8 mouse cellular contexts compared by ENCODE assay signal in genomic region chr10:67535256-67535655, GRCm38 (mm10). TPM values are rescaled to one million over a fixed set of nuclear protein-coding genes. Genes with fewer than 3 reads are reported as not detected.
A peak's percentile ranks its signal among the peaks of the same experiment; 100 is the strongest.
DNase-seq lines count a peak whose midpoint lies in the region; ATAC-seq and TF ChIP-seq lines count a peak whose summit lies in the region.

Egr2 (plus strand) TSS chr10:67535475.

- H3K9me3 ChIP-seq in heart, embryonic 12.5 days (replicated peaks), result no peaks in the 10 kb centered on the region
- H3K9me3 ChIP-seq in limb, embryonic 11.5 days (ENCODE audit: control insufficient read depth, low read length), result no peaks in the 10 kb centered on the region

- peak; percentile 19; the same call in 1 of the 2 replicates for TF ChIP-seq CTCF in gastrocnemius, adult 2 months (IDR thresholded peaks at IDR 0.05)

- H3K27ac ChIP-seq in gastrocnemius, adult 2 months, result peak within 1 kb of the TSS; percentile 89
- no peak within 1 kb of the TSS for H3K27ac ChIP-seq in heart, embryonic 12.5 days (ENCODE audit: poor library complexity, severe bottlenecking)
- no peak within 1 kb of the TSS for H3K27ac ChIP-seq in limb, embryonic 11.5 days (replicated peaks; ENCODE audit: low read depth, low read length)

- peaks cover 71% of the 10 kb centered on the region for H3K27me3 ChIP-seq in heart, embryonic 12.5 days (replicated peaks)
- H3K27me3 ChIP-seq in limb, embryonic 11.5 days (ENCODE audit: control insufficient read depth, insufficient read depth, low read length), result peaks cover 53% of the 10 kb centered on the region

- peak within 1 kb of the TSS; percentile 77 for H3K4me3 ChIP-seq in gastrocnemius, adult 2 months
- H3K4me3 ChIP-seq in heart, embryonic 12.5 days, result peak within 1 kb of the TSS; percentile 79
- H3K4me3 ChIP-seq in limb, embryonic 11.5 days (ENCODE audit: low read depth, low read length), result peak within 1 kb of the TSS; percentile 39

- DNase-seq in gastrocnemius, adult 2 months, result peak; percentile 42
- DNase-seq in gastrocnemius, postnatal 36 days, result no peak
- DNase-seq in cerebellum, adult 9-11 months, result peak; percentile 29
- DNase-seq in limb, embryonic 11.5 days (ENCODE audit: low spot score), result peak; percentile 54
- peak; percentile 9 to 22 for DNase-seq in natural killer cell, adult 2 months (ENCODE audit: low spot score in 2 of 2)
- no peak for DNase-seq in MN1 (ENCODE audit: low spot score)

- H3K9ac ChIP-seq in heart, embryonic 12.5 days, result peak within 1 kb of the TSS; percentile 68; the same call in 1 of the 2 replicates
- H3K9ac ChIP-seq in limb, embryonic 11.5 days (ENCODE audit: low read length), result no peak within 1 kb of the TSS

- no peak for ATAC-seq in CD4-positive, CD25-positive, alpha-beta regulatory T cell, adult 4 months
- ATAC-seq in heart, embryonic 12.5 days (ENCODE audit: insufficient number of reproducible peaks, low FRiP score), result no peak
- no peak for ATAC-seq in limb, embryonic 11.5 days (ENCODE audit: insufficient number of reproducible peaks, low FRiP score, low TSS enrichment, low read depth)

- WGBS in heart, embryonic 12.5 days, result 1% methylated on average over 37 of the region's 37 CpGs
- 0% methylated on average over 29 of the region's 37 CpGs for WGBS in limb, embryonic 11.5 days

- intact Hi-C loops in gastrocnemius, adult 2 months (cut with DNase I), result loop anchor here (5.0 to 10.0 kb wide), 3 partner anchors 112 to 630 kb away; no protein-coding TSS in a partner anchor
- intact Hi-C loops in gastrocnemius, postnatal 36 days (cut with DNase I), result loop anchor here (2.0 to 10.0 kb wide), 2 partner anchors 230 to 324 kb away; no protein-coding TSS in a partner anchor

- peaks cover 33% of the 10 kb centered on the region for H3K4me1 ChIP-seq in heart, embryonic 12.5 days (replicated peaks)
- peaks cover 15% of the 10 kb centered on the region for H3K4me1 ChIP-seq in limb, embryonic 11.5 days (ENCODE audit: control insufficient read depth, insufficient read depth, low read length)

- no peaks in the 10 kb centered on the region for H3K36me3 ChIP-seq in heart, embryonic 12.5 days
- no peaks in the 10 kb centered on the region for H3K36me3 ChIP-seq in limb, embryonic 11.5 days (ENCODE audit: control insufficient read depth, insufficient read depth, low read length)

- H3K4me2 ChIP-seq in heart, embryonic 12.5 days, result peak within 1 kb of the TSS; percentile 100
- peak within 1 kb of the TSS; percentile 89 for H3K4me2 ChIP-seq in limb, embryonic 11.5 days (ENCODE audit: low read depth, severe bottlenecking)

RNA-seq across cellular contexts. Expression of gene Egr2, which starts in this region (rescaled TPM):
- total RNA-seq in gastrocnemius, adult 2 months (2021), result 1 to 10 TPM in 1 of 2 experiments, under 1 TPM in 1; 0.31 to 1.2 TPM
- under 1 TPM; 0.84 to 0.86 TPM for total RNA-seq in gastrocnemius, postnatal 36 days (2021)
- 10 to 100 TPM; 49.2 to 69.1 TPM for polyA plus RNA-seq in CD4-positive, CD25-positive, alpha-beta regulatory T cell, adult 4 months (2017; shearing (Covaris generic))
- polyA plus RNA-seq in heart, embryonic 12.5 days (2016; fragmentation: Nextera tagmentation; extraction: Ambion mirVana), result 0.88 and 0.99 TPM in 2 replicates
- 0.17 and 0.27 TPM in 2 replicates for polyA plus RNA-seq in limb, embryonic 11.5 days (2014; fragmentation: Nextera tagmentation; extraction: Ambion mirVana)

Comparison
In these comparisons a context has a peak if more than half of its experiments do, and no peak if none do; other contexts are left out.
1. RNA of gene Egr2 (polyA plus RNA-seq): 49.2 to 69.1 TPM in CD4-positive, CD25-positive, alpha-beta regulatory T cell, adult 4 months; 0.88 to 0.99 TPM in heart, embryonic 12.5 days and 0.17 to 0.27 TPM in limb, embryonic 11.5 days; every median in the first group is over 10 times any median in the second.
2. DNase-seq: peak in gastrocnemius, adult 2 months (single experiment), cerebellum, adult 9-11 months (single experiment) and natural killer cell, adult 2 months (2 of 2); none in gastrocnemius, postnatal 36 days (0 of 2) and MN1 (single experiment).
3. Peak in DNase-seq, H3K4me3 ChIP-seq and H3K4me2 ChIP-seq in limb, embryonic 11.5 days; RNA of the gene not detected or under 1 TPM.
4. Peak in every context shown above with its lines, with median percentiles within 50 percentile points of each other: H3K4me3 ChIP-seq.